Mouse (Mus musculus) forebrain, embryonic 10.5 days (tissue): ENCODE measurements around the gene Gla. TPM values are rescaled to one million over a fixed set of nuclear protein-coding genes. Genes with fewer than 3 reads are reported as not detected.

Source experiments
- DNase-seq: peaks from one replicate; pipeline ENCODE4 v3.0.0-alpha.2; 2017; ENCODE audit warnings: low spot score; ENCODE audit errors: extremely low spot score
- H3K27ac ChIP-seq: fragments of 300-500 bp; sonication (generic); 2 replicates; pipeline ENCODE4 v1.5.1; 2016; ENCODE audit warnings: mild to moderate bottlenecking
- H3K27me3 ChIP-seq: fragments of 300-500 bp; sonication (generic); 2 replicates; pipeline ENCODE4 v1.6.1; 2016; ENCODE audit warnings: mild to moderate bottlenecking; ENCODE audit not compliant: poor library complexity, severe bottlenecking
- H3K36me3 ChIP-seq: fragments of 300-500 bp; sonication (generic); replicated peaks from 2 replicates; pipeline ENCODE4 v1.6.1; 2016; ENCODE audit warnings: mild to moderate bottlenecking, moderate library complexity
- H3K4me1 ChIP-seq: fragments of 300-500 bp; sonication (generic); 2 replicates; pipeline ENCODE4 v1.6.1; 2016
- H3K4me3 ChIP-seq: fragments of 300-500 bp; sonication (generic); 2 replicates; pipeline ENCODE4 v1.5.1; 2016; ENCODE audit warnings: mild to moderate bottlenecking, moderate library complexity
- H3K9me3 ChIP-seq: fragments of 300-500 bp; sonication (generic); 2 replicates; pipeline ENCODE4 v1.6.1; 2016; ENCODE audit warnings: mild to moderate bottlenecking, moderate library complexity
- WGBS: fragments of 180-500 bp; shearing (Covaris S2); methylation state at CpG from one replicate; pipeline ENCODE4 v1.1.7; 2016; 5-methylcytosine and 5-hydroxymethylcytosine counted together
- polyA plus RNA-seq: library from polyadenylated mRNA; unstranded; fragments of >200 nt; fragmentation: Nextera tagmentation; extraction: Ambion mirVana; gene quantifications from 2 replicates; pipeline ENCODE4 v1.2.1, GENCODE M21; 2016

Gla gene
- polyA plus RNA-seq, 1 experiment from 2014 or later: 11.1 TPM

GRCm38 (mm10) chrX:134582888-134583669 is 17.8 kb downstream of the Gla start, which contains the start of gene Btk:
Btk (minus strand) TSS chrX:134583570.
- no peak within 1 kb of the TSS for H3K4me3 ChIP-seq
- H3K27ac ChIP-seq: no peak within 1 kb of the TSS
- H3K36me3 ChIP-seq: peaks cover 10% of the 10 kb centered on the region
- 82% methylated on average over 11 of the region's 11 CpGs for WGBS
- H3K9me3 ChIP-seq: no peaks in the 10 kb centered on the region
- H3K27me3 ChIP-seq: peaks cover 21% of the 10 kb centered on the region
- H3K4me1 ChIP-seq: peaks cover 11% of the 10 kb centered on the region
- no peak for DNase-seq

GRCm38 (mm10) chrX:134582270-134582669 is 18.7 kb downstream of the Gla start:
- peaks cover 3% of the 10 kb centered on the region; the same call in 1 of the 2 replicates for H3K36me3 ChIP-seq
- 86% methylated on average over 11 of the region's 11 CpGs for WGBS
- H3K27me3 ChIP-seq: peaks cover 21% of the 10 kb centered on the region
- no peak overlapping the region for H3K27ac ChIP-seq
- no peaks in the 10 kb centered on the region for H3K9me3 ChIP-seq
- no peak for DNase-seq
- no peak overlapping the region for H3K4me3 ChIP-seq
- peaks cover 11% of the 10 kb centered on the region for H3K4me1 ChIP-seq

- no peaks in the 10 kb centered on the region for H3K9me3 ChIP-seq
- peaks cover 21% of the 10 kb centered on the region for H3K27me3 ChIP-seq
- H3K4me1 ChIP-seq: peaks cover 4% of the 10 kb centered on the region; the same call in 1 of the 2 replicates
- no peak overlapping the region for H3K27ac ChIP-seq
- no peaks in the 10 kb centered on the region for H3K36me3 ChIP-seq
- DNase-seq: no peak
- 85% methylated on average over 14 of the region's 14 CpGs for WGBS
- H3K4me3 ChIP-seq: no peak overlapping the region
Measured at GRCm38 (mm10) chrX:134580528-134581305, 20.2 kb downstream of the Gla start.

GRCm38 (mm10) chrX:134577896-134578295 is 23.0 kb downstream of the Gla start:
- no peaks in the 10 kb centered on the region for H3K4me1 ChIP-seq
- H3K36me3 ChIP-seq: no peaks in the 10 kb centered on the region
- no peak for DNase-seq
- H3K9me3 ChIP-seq: no peaks in the 10 kb centered on the region
- H3K27me3 ChIP-seq: peaks cover 12% of the 10 kb centered on the region
- 89% methylated on average over 4 of the region's 4 CpGs for WGBS
- no peak overlapping the region for H3K4me3 ChIP-seq
- H3K27ac ChIP-seq: no peak overlapping the region

GRCm38 (mm10) chrX:134566536-134567222 is 34.2 kb downstream of the Gla start:
- Histone ChIP-seq H3K4me3 (no peak overlapping the region), H3K27ac (no peak overlapping the region), H3K4me1 (no peaks in the 10 kb centered on the region), H3K27me3 (peaks cover 20% of the 10 kb centered on the region; the same call in 1 of the 2 replicates), H3K36me3 (no peaks in the 10 kb centered on the region), H3K9me3 (no peaks in the 10 kb centered on the region)
- DNase-seq: no peak
- 93% methylated on average over 8 of the region's 8 CpGs for WGBS

- no peaks in the 10 kb centered on the region for H3K36me3 ChIP-seq
- no peak for DNase-seq
- 92% methylated on average over 4 of the region's 4 CpGs for WGBS
- no peak overlapping the region for H3K27ac ChIP-seq
- H3K9me3 ChIP-seq: no peaks in the 10 kb centered on the region
- no peak overlapping the region for H3K4me3 ChIP-seq
- peaks cover 20% of the 10 kb centered on the region; the same call in 1 of the 2 replicates for H3K27me3 ChIP-seq
- no peaks in the 10 kb centered on the region for H3K4me1 ChIP-seq
Measured at GRCm38 (mm10) chrX:134564326-134564725, 36.6 kb downstream of the Gla start.

GRCm38 (mm10) chrX:134554425-134554824 is 46.5 kb downstream of the Gla start:
- no peaks in the 10 kb centered on the region for H3K36me3 ChIP-seq
- H3K4me1 ChIP-seq: no peaks in the 10 kb centered on the region
- no peaks in the 10 kb centered on the region for H3K27me3 ChIP-seq
- 77% methylated on average over 6 of the region's 6 CpGs for WGBS
- no peak overlapping the region for H3K27ac ChIP-seq
- no peak overlapping the region for H3K4me3 ChIP-seq
- no peaks in the 10 kb centered on the region for H3K9me3 ChIP-seq
- DNase-seq: no peak

GRCm38 (mm10) chrX:134553326-134553725 is 47.6 kb downstream of the Gla start:
- no peak overlapping the region for H3K4me3 ChIP-seq
- no peaks in the 10 kb centered on the region for H3K36me3 ChIP-seq
- H3K4me1 ChIP-seq: no peaks in the 10 kb centered on the region
- no peaks in the 10 kb centered on the region for H3K27me3 ChIP-seq
- DNase-seq: no peak
- 93% methylated on average over 4 of the region's 4 CpGs for WGBS
- no peaks in the 10 kb centered on the region for H3K9me3 ChIP-seq
- H3K27ac ChIP-seq: no peak overlapping the region

GRCm38 (mm10) chrX:134550903-134551302 is 50.0 kb downstream of the Gla start:
- WGBS: 23% methylated on average over 5 of the region's 5 CpGs
- no peak for DNase-seq
- no peak overlapping the region for H3K27ac ChIP-seq
- no peak overlapping the region for H3K4me3 ChIP-seq
- no peaks in the 10 kb centered on the region for H3K36me3 ChIP-seq
- no peaks in the 10 kb centered on the region for H3K27me3 ChIP-seq
- H3K9me3 ChIP-seq: no peaks in the 10 kb centered on the region
- no peaks in the 10 kb centered on the region for H3K4me1 ChIP-seq

GRCm38 (mm10) chrX:134547330-134547729 is 53.6 kb downstream of the Gla start:
- DNase-seq: no peak
- Histone ChIP-seq H3K4me1 (0 out of 2 replicates have a peak, but pooled peaks cover 1% of the 10 kb centered on the region), H3K9me3 (no peaks in the 10 kb centered on the region), H3K27ac (no peak overlapping the region), H3K27me3 (no peaks in the 10 kb centered on the region), H3K4me3 (no peak overlapping the region), H3K36me3 (no peaks in the 10 kb centered on the region)
- 91% methylated on average over 4 of the region's 4 CpGs for WGBS

- no peaks in the 10 kb centered on the region for H3K9me3 ChIP-seq
- H3K4me1 ChIP-seq: 0 out of 2 replicates have a peak, but pooled peaks cover 3% of the 10 kb centered on the region
- peak overlapping the region; percentile 65 for H3K4me3 ChIP-seq
- H3K27me3 ChIP-seq: no peaks in the 10 kb centered on the region
- H3K36me3 ChIP-seq: peaks cover 16% of the 10 kb centered on the region
- no peak for DNase-seq
- WGBS: 32% methylated on average over 6 of the region's 6 CpGs
- peak overlapping the region; percentile 93 for H3K27ac ChIP-seq
Measured at GRCm38 (mm10) chrX:134541955-134542308, 59.0 kb downstream of the Gla start.

- Histone ChIP-seq H3K36me3 (peaks cover 21% of the 10 kb centered on the region), H3K4me3 (peak within 1 kb of the TSS; percentile 65), H3K9me3 (no peaks in the 10 kb centered on the region), H3K27ac (peak within 1 kb of the TSS; percentile 93), H3K4me1 (0 out of 2 replicates have a peak, but pooled peaks cover 3% of the 10 kb centered on the region), H3K27me3 (no peaks in the 10 kb centered on the region)
- 16% methylated on average over 43 of the region's 61 CpGs for WGBS
- DNase-seq: peak; percentile 73
Measured at GRCm38 (mm10) chrX:134541145-134541954, 59.6 kb downstream of the Gla start, which contains the start of gene Timm8a1. Timm8a1 (minus strand) TSS chrX:134541865.
